Mouse (Mus musculus) C2C12 (cell line): ENCODE measurements at regions not wholly inside any gene's neighbourhood (a gene's known extent, or its start where the extent isn't known, plus 50 kb on each side); places are given as distances from the start of the nearest gene placed in this dataset.

ENCODE experiments used
- CTCF ChIP-seq: IDR thresholded peaks from one replicate; pipeline ENCODE4 v1.5.1; 2011; ENCODE audit not compliant: control insufficient read depth, insufficient read depth, insufficient read length
- MYOD1 ChIP-seq: IDR thresholded peaks from one replicate; pipeline ENCODE4 v1.6.1; 2011; ENCODE audit warnings: low read depth; ENCODE audit not compliant: control insufficient read depth, insufficient read length

DNA sequence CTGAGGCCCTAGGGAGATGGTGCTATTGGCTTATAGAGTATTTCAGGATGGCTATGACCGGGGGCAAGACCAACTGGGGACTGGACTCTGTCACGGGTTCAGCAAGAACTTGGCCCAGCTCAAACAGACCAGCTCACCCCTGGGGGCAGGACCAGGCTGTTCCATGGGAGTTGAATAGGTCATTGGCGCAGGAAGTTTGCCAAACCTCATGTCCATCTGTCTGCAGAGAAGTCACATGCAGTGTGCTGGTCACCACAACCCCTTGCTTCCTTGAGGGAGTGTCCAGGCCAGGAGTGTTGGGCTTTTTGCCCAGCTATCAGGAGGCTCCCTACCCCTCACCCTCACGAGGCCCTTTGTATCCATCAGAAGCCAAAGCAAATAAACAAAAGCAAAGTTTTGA is 226.5 kb downstream of the Sox9 start:
- TF ChIP-seq CTCF (no peak), MYOD1 (no peak)
